Mouse (Mus musculus): ENCODE measurements around the gene Ppard. TPM values are rescaled to one million over a fixed set of nuclear protein-coding genes. Genes with fewer than 3 reads are reported as not detected.

The Ppard gene
- polyA plus RNA-seq, 1 experiment from 2014 or later = 20.3 TPM

- 86% methylated on average over 7 of the region's 7 CpGs for WGBS (ENCODE audit: missing documents)
- Histone ChIP-seq H3K4me3 (ENCODE audit: inconsistent target) (no peak overlapping the region), H3K36me3 (ENCODE audit: inconsistent target) (peaks cover 15% of the 10 kb centered on the region; the same call in 1 of the 2 replicates), H3K79me2 (ENCODE audit: inconsistent target) (peaks cover 84% of the 10 kb centered on the region), H3K27ac (no peak overlapping the region)
Measured at GRCm38 (mm10) chr17:28235982-28236635, 3.6 kb downstream of the Ppard start.

- Histone ChIP-seq H3K79me2 (ENCODE audit: inconsistent target) (peaks cover 89% of the 10 kb centered on the region), H3K4me3 (ENCODE audit: inconsistent target) (no peak overlapping the region), H3K36me3 (ENCODE audit: inconsistent target) (peaks cover 20% of the 10 kb centered on the region; the same call in 1 of the 2 replicates), H3K27ac (no peak overlapping the region)
- 67% methylated on average over 4 of the region's 4 CpGs for WGBS (ENCODE audit: missing documents)
Measured at GRCm38 (mm10) chr17:28236636-28237015, 4.1 kb downstream of the Ppard start.

- Histone ChIP-seq H3K4me3 (ENCODE audit: inconsistent target) (no peak overlapping the region), H3K36me3 (ENCODE audit: inconsistent target) (peaks cover 27% of the 10 kb centered on the region; the same call in 1 of the 2 replicates), H3K27ac (no peak overlapping the region), H3K79me2 (ENCODE audit: inconsistent target) (peaks cover 96% of the 10 kb centered on the region)
- 46% methylated on average over 5 of the region's 5 CpGs for WGBS (ENCODE audit: missing documents)
Measured at GRCm38 (mm10) chr17:28237362-28237761, 4.9 kb downstream of the Ppard start.

GRCm38 (mm10) chr17:28237874-28238273 lies 5.4 kb downstream of the Ppard start:
- WGBS (ENCODE audit: missing documents) = 82% methylated on average over 6 of the region's 6 CpGs
- no peak overlapping the region for H3K4me3 ChIP-seq (ENCODE audit: inconsistent target)
- H3K79me2 ChIP-seq (ENCODE audit: inconsistent target) = peaks cover 100% of the 10 kb centered on the region
- H3K36me3 ChIP-seq (ENCODE audit: inconsistent target) = peaks cover 31% of the 10 kb centered on the region; the same call in 1 of the 2 replicates
- no peak overlapping the region for H3K27ac ChIP-seq

- Histone ChIP-seq H3K27ac (no peak overlapping the region), H3K79me2 (ENCODE audit: inconsistent target) (peaks cover 100% of the 10 kb centered on the region), H3K36me3 (ENCODE audit: inconsistent target) (peaks cover 40% of the 10 kb centered on the region; the same call in 1 of the 2 replicates), H3K4me3 (ENCODE audit: inconsistent target) (no peak overlapping the region)
- WGBS (ENCODE audit: missing documents) = 91% methylated on average over 5 of the region's 5 CpGs
Measured at GRCm38 (mm10) chr17:28240846-28241245, 8.3 kb downstream of the Ppard start.

GRCm38 (mm10) chr17:28242296-28242695 lies 9.8 kb downstream of the Ppard start:
- Histone ChIP-seq H3K79me2 (ENCODE audit: inconsistent target) (peaks cover 90% of the 10 kb centered on the region), H3K27ac (no peak overlapping the region), H3K36me3 (ENCODE audit: inconsistent target) (peaks cover 40% of the 10 kb centered on the region; the same call in 1 of the 2 replicates), H3K4me3 (ENCODE audit: inconsistent target) (no peak overlapping the region)
- 97% methylated on average over 6 of the region's 6 CpGs for WGBS (ENCODE audit: missing documents)

GRCm38 (mm10) chr17:28244214-28244613 lies 11.7 kb downstream of the Ppard start:
- WGBS (ENCODE audit: missing documents) = 100% methylated on average over 4 of the region's 6 CpGs
- H3K79me2 ChIP-seq (ENCODE audit: inconsistent target) = peaks cover 86% of the 10 kb centered on the region
- peaks cover 40% of the 10 kb centered on the region; the same call in 1 of the 2 replicates for H3K36me3 ChIP-seq (ENCODE audit: inconsistent target)
- H3K27ac ChIP-seq = no peak overlapping the region
- no peak overlapping the region for H3K4me3 ChIP-seq (ENCODE audit: inconsistent target)

GRCm38 (mm10) chr17:28244714-28245113 lies 12.2 kb downstream of the Ppard start:
- WGBS (ENCODE audit: missing documents) = 93% methylated on average over 5 of the region's 6 CpGs
- Histone ChIP-seq H3K4me3 (ENCODE audit: inconsistent target) (no peak overlapping the region), H3K36me3 (ENCODE audit: inconsistent target) (peaks cover 36% of the 10 kb centered on the region; the same call in 1 of the 2 replicates), H3K79me2 (ENCODE audit: inconsistent target) (peaks cover 86% of the 10 kb centered on the region), H3K27ac (no peak overlapping the region)

- peaks cover 20% of the 10 kb centered on the region; the same call in 1 of the 2 replicates for H3K36me3 ChIP-seq (ENCODE audit: inconsistent target)
- peaks cover 80% of the 10 kb centered on the region for H3K79me2 ChIP-seq (ENCODE audit: inconsistent target)
- peak overlapping the region; percentile 0; the same call in 1 of the 2 replicates for H3K4me3 ChIP-seq (ENCODE audit: inconsistent target)
- WGBS (ENCODE audit: missing documents) = 10% methylated on average over 11 of the region's 11 CpGs
- peak overlapping the region; percentile 92 for H3K27ac ChIP-seq
Measured at GRCm38 (mm10) chr17:28246640-28247039, 14.1 kb downstream of the Ppard start.

GRCm38 (mm10) chr17:28247613-28248012 lies 15.1 kb downstream of the Ppard start:
- peaks cover 10% of the 10 kb centered on the region; the same call in 1 of the 2 replicates for H3K36me3 ChIP-seq (ENCODE audit: inconsistent target)
- peaks cover 78% of the 10 kb centered on the region for H3K79me2 ChIP-seq (ENCODE audit: inconsistent target)
- WGBS (ENCODE audit: missing documents) = 1% methylated on average over 6 of the region's 6 CpGs
- peak overlapping the region; percentile 92 for H3K27ac ChIP-seq
- no peak overlapping the region for H3K4me3 ChIP-seq (ENCODE audit: inconsistent target)

- Histone ChIP-seq H3K27ac (no peak overlapping the region), H3K4me3 (ENCODE audit: inconsistent target) (no peak overlapping the region), H3K79me2 (ENCODE audit: inconsistent target) (peaks cover 78% of the 10 kb centered on the region), H3K36me3 (ENCODE audit: inconsistent target) (no peaks in the 10 kb centered on the region)
- 68% methylated on average over 12 of the region's 12 CpGs for WGBS (ENCODE audit: missing documents)
Measured at GRCm38 (mm10) chr17:28249062-28249461, 16.6 kb downstream of the Ppard start.

GRCm38 (mm10) chr17:28251579-28252280 lies 19.2 kb downstream of the Ppard start:
- no peak overlapping the region for H3K4me3 ChIP-seq (ENCODE audit: inconsistent target)
- WGBS (ENCODE audit: missing documents) = 51% methylated on average over 12 of the region's 12 CpGs
- peak overlapping the region; percentile 25 for H3K27ac ChIP-seq
- H3K36me3 ChIP-seq (ENCODE audit: inconsistent target) = no peaks in the 10 kb centered on the region
- H3K79me2 ChIP-seq (ENCODE audit: inconsistent target) = peaks cover 82% of the 10 kb centered on the region

GRCm38 (mm10) chr17:28252281-28252648 lies 19.8 kb downstream of the Ppard start:
- Histone ChIP-seq H3K4me3 (ENCODE audit: inconsistent target) (no peak overlapping the region), H3K36me3 (ENCODE audit: inconsistent target) (no peaks in the 10 kb centered on the region), H3K27ac (0 out of 2 replicates have a peak overlapping the region, but pooled peaks have one; percentile 25), H3K79me2 (ENCODE audit: inconsistent target) (peaks cover 87% of the 10 kb centered on the region)
- WGBS (ENCODE audit: missing documents) = 89% methylated on average over 5 of the region's 5 CpGs

GRCm38 (mm10) chr17:28253216-28253615 lies 20.7 kb downstream of the Ppard start:
- Histone ChIP-seq H3K4me3 (ENCODE audit: inconsistent target) (no peak overlapping the region), H3K36me3 (ENCODE audit: inconsistent target) (no peaks in the 10 kb centered on the region), H3K27ac (no peak overlapping the region), H3K79me2 (ENCODE audit: inconsistent target) (peaks cover 92% of the 10 kb centered on the region)
- 96% methylated on average over 7 of the region's 7 CpGs for WGBS (ENCODE audit: missing documents)

GRCm38 (mm10) chr17:28254804-28255203 lies 22.3 kb downstream of the Ppard start:
- Histone ChIP-seq H3K36me3 (ENCODE audit: inconsistent target) (no peaks in the 10 kb centered on the region), H3K79me2 (ENCODE audit: inconsistent target) (peaks cover 90% of the 10 kb centered on the region), H3K4me3 (ENCODE audit: inconsistent target) (no peak overlapping the region), H3K27ac (no peak overlapping the region)
- whole genome bisulfite sequencing (ENCODE audit: missing documents) = 70% methylated on average over 4 of the region's 4 CpGs

Data from macrophage (primary cell).